Mouse (Mus musculus) forebrain, embryonic 14.5 days (tissue): ENCODE data around the gene Ubc. TPM values are rescaled to one million over a fixed set of nuclear protein-coding genes. Genes with fewer than 3 reads are reported as not detected.
"Not testable (repeated sequence)": the region's sequence is repeated elsewhere in the genome, so short reads cannot be mapped to it uniquely, and the experiment has no call there.

Experiments used
- ATAC-seq: fragments of 200-750 bp; cut with Nextera tagmentation; 2 replicates; pipeline ENCODE4 v1.8.0; 2017; ENCODE audit warnings: mild to moderate bottlenecking, moderate library complexity
- DNase-seq: peaks from one replicate; pipeline ENCODE4 v3.0.0-alpha.2; 2015; ENCODE audit warnings: low spot score
- H3K27ac ChIP-seq: fragments of 300-500 bp; sonication (generic); 2 replicates; pipeline ENCODE4 v1.5.1; 2014; ENCODE audit warnings: low read depth, mild to moderate bottlenecking, control low read depth, low read length, moderate library complexity
- H3K27me3 ChIP-seq: fragments of 300-500 bp; sonication (generic); replicated peaks from 2 replicates; pipeline ENCODE4 v1.6.1; 2014; ENCODE audit warnings: low read length, control low read depth, mixed read lengths; ENCODE audit not compliant: control insufficient read depth, insufficient read depth
- H3K36me3 ChIP-seq: fragments of 300-500 bp; sonication (generic); 2 replicates; pipeline ENCODE4 v1.6.1; 2014; ENCODE audit warnings: low read length, control low read depth; ENCODE audit not compliant: control insufficient read depth, insufficient read depth
- H3K4me1 ChIP-seq: fragments of 300-500 bp; sonication (generic); 2 replicates; pipeline ENCODE4 v1.6.1; 2014; ENCODE audit warnings: antibody characterized with exemption, low read length, control low read depth; ENCODE audit not compliant: control insufficient read depth, insufficient read depth
- H3K4me2 ChIP-seq: fragments of 300-500 bp; sonication (generic); 2 replicates; pipeline ENCODE4 v1.6.1; 2014; ENCODE audit warnings: mild to moderate bottlenecking, control low read depth, low read length
- H3K4me3 ChIP-seq: fragments of 300-500 bp; sonication (generic); 2 replicates; pipeline ENCODE4 v1.5.1; 2014; ENCODE audit warnings: low read depth, low read length, control low read depth
- H3K9ac ChIP-seq: fragments of 300-500 bp; sonication (generic); 2 replicates; pipeline ENCODE4 v1.6.1; 2014; ENCODE audit warnings: mild to moderate bottlenecking, low read length, control low read depth, moderate library complexity
- H3K9me3 ChIP-seq: fragments of 300-500 bp; sonication (generic); replicated peaks from 2 replicates; pipeline ENCODE4 v1.6.1; 2016; ENCODE audit warnings: low read length, control low read depth, mixed read lengths; ENCODE audit not compliant: control insufficient read depth
- WGBS: fragments of 180-500 bp; shearing (Covaris S2); extraction: QIAGEN DNeasy Blood & Tissue Kit; methylation state at CpG from one replicate; pipeline ENCODE4 v1.1.7; 2014; 5-methylcytosine and 5-hydroxymethylcytosine counted together
- polyA plus RNA-seq: library from polyadenylated mRNA; unstranded; fragments of >200 nt; fragmentation: Nextera tagmentation; extraction: Ambion mirVana; gene quantifications from 2 replicates; pipeline ENCODE4 v1.2.1, GENCODE M21; 2014

Gene Ubc
- polyA plus RNA-seq, 1 experiment from 2014 or later, result 981 TPM

GRCm38 (mm10) chr5:125388358-125389092 is 1.5 kb downstream of the Ubc start:
- Histone ChIP-seq H3K4me3 (peak overlapping the region; percentile 100), H3K9me3 (no peaks in the 10 kb centered on the region), H3K9ac (peak overlapping the region; percentile 98), H3K4me2 (peak overlapping the region; percentile 99), H3K36me3 (peaks cover 29% of the 10 kb centered on the region), H3K27me3 (no peaks in the 10 kb centered on the region), H3K4me1 (peaks cover 17% of the 10 kb centered on the region), H3K27ac (peak overlapping the region; percentile 97; the same call in 1 of the 2 replicates)
- no peak for DNase-seq
- no peak for ATAC-seq
- WGBS, result 26% methylated on average over 13 of the region's 13 CpGs

DNA sequence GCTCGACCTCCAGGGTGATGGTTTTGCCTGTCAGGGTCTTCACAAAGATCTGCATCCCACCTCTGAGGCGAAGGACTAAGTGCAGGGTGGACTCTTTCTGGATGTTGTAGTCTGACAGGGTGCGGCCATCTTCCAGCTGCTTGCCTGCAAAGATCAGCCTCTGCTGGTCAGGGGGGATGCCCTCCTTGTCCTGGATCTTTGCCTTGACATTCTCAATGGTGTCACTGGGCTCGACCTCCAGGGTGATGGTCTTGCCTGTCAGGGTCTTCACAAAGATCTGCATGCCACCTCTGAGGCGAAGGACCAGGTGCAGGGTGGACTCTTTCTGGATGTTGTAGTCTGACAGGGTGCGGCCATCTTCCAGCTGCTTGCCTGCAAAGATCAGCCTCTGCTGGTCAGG is 2.7 kb downstream of the Ubc start:
- 84% methylated on average over 4 of the region's 6 CpGs for WGBS
- ATAC-seq, H3K27ac ChIP-seq, DNase-seq, H3K4me3 ChIP-seq, H3K4me2 ChIP-seq, H3K27me3 ChIP-seq, H3K9ac ChIP-seq, H3K9me3 ChIP-seq: not testable (repeated sequence)
- H3K36me3 ChIP-seq, result peaks cover 29% of the 10 kb centered on the region
- H3K4me1 ChIP-seq, result peaks cover 13% of the 10 kb centered on the region

DNA sequence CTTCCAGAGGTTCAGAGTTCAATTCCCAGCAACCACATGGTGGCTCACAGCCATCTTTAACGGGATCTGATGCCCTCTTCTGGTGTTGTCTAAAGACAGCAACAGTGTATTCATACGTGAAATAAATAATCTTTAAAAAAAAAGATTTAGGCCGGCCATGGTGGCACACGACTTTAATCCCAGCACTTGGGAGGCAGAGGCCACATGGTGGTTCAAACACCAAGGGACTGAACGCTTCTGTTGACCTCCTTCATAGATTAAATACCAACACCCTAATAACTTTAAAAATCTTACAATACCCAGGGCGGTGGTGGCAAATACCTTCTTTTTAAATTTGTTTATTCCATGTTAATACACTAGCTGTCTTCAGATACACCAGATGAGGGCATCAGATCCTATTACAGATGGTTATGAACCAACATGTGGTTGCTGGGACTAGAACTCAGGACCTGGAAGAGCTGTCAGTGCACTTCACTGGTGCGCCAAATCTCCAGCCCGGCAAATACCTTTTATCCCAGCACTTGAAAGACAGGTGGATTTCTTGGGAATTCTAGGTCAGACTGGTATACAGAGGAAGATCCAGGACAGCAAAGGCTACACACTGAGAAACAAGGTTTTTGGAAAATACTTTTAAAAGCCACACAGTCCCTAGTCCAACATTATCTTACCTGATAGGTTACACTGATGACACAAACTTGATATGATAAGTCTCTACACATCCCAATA is 4.6 kb downstream of the Ubc start:
- DNase-seq, result no peak
- no peak overlapping the region for H3K27ac ChIP-seq
- H3K4me2 ChIP-seq, result no peak overlapping the region
- no peak for ATAC-seq
- H3K9me3 ChIP-seq, result no peaks in the 10 kb centered on the region
- no peak overlapping the region for H3K9ac ChIP-seq
- peaks cover 29% of the 10 kb centered on the region for H3K36me3 ChIP-seq
- H3K4me3 ChIP-seq, result no peak overlapping the region
- H3K4me1 ChIP-seq, result peaks cover 12% of the 10 kb centered on the region
- WGBS, result 70% methylated on average over 8 of the region's 8 CpGs
- no peaks in the 10 kb centered on the region for H3K27me3 ChIP-seq

- Histone ChIP-seq H3K9ac (no peak overlapping the region), H3K27ac (no peak overlapping the region), H3K4me1 (peaks cover 10% of the 10 kb centered on the region), H3K4me2 (no peak overlapping the region), H3K27me3 (no peaks in the 10 kb centered on the region), H3K9me3 (no peaks in the 10 kb centered on the region), H3K4me3 (no peak overlapping the region), H3K36me3 (peaks cover 29% of the 10 kb centered on the region)
- no peak for DNase-seq
- ATAC-seq, result no peak
- WGBS, result 83% methylated on average over 2 of the region's 2 CpGs
These were observed 5.3 kb downstream of the Ubc start for GRCm38 (mm10) chr5:125384512-125385214.

DNA sequence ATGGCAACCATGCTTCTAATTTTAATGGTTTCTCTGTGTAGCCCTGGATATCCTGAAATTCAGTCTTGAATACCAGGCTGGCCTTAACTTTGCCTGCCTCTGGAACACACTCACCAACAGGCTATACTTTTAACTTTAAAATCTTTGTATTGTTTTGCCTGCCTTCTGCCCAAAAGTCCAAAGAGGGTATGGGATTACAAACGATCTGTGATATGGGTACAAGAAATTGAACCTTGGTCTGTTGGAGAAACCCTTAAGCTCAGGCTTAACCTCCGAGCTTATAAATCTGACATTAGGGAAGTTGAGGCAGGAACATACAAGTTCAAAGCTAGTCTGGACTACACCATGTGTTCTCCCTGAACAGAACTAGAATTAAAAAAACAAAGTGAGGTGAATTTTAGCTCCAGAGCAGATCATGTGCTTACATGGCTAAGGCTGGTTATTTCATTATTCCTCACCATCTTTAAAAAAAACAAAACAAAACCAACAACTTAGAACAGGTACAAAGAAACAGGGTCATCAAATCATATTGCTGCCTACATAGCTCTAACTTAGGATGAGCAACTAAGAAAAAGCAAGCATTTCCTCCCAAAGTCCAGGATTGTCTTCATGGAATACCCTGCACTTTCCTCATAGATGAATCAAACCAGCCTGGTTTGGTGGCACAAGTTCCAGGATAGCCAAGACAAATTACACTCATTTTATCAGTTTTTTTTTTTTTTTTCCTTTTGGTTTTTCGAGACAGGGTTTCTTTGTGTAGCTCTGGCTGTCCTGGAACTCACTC is 6.2 kb downstream of the Ubc start:
- no peak overlapping the region for H3K27ac ChIP-seq
- no peak overlapping the region for H3K9ac ChIP-seq
- H3K4me1 ChIP-seq, result peaks cover 10% of the 10 kb centered on the region
- no peaks in the 10 kb centered on the region for H3K27me3 ChIP-seq
- H3K4me3 ChIP-seq, result no peak overlapping the region
- DNase-seq, result no peak
- no peak for ATAC-seq
- no peak overlapping the region for H3K4me2 ChIP-seq
- no peaks in the 10 kb centered on the region for H3K9me3 ChIP-seq
- H3K36me3 ChIP-seq, result peaks cover 29% of the 10 kb centered on the region
- 72% methylated on average over 3 of the region's 3 CpGs for WGBS

DNA sequence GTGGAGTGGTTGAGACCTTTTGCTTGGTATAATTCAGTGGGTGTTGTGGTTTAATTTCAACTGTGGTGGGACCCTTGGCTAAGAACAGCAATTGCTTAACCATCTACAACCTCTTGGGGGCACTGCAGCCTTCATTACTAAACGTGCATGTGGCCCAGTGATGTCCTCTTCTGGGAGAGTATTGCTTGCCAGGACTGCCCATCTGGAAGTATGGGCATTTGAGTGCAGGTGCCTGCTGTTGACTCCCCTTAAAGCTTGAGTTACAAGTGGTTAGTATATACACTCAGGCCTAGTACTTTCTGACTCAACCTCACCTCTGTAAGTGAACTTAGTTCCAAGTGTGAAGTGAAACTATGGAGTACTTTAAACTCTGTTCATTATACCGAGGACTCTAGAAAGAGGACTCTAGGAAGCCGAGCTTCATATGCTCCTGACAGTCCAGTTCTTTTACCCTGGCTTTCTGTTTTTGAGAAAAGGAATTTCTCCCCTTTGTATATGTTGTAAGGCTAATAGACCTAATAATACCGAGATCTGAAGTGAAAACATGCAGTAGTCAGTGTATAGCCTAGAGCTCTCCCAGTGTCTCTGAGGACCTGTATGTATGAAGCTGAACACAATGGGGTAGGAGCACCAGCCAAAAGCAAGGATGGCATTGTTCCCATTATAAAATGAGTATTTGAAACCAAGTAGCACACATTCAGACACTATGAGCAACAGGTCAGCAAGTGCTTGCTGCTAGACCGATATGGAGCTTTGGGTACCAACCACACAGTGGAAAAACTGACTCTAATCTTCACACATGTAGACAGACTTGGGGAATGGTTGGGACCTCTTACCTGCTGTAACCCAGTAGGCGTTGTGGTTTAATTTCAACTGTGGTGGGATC is 7.1 kb downstream of the Ubc start:
- Histone ChIP-seq H3K27me3 (no peaks in the 10 kb centered on the region), H3K9me3 (no peaks in the 10 kb centered on the region), H3K9ac (no peak overlapping the region), H3K4me1 (peaks cover 5% of the 10 kb centered on the region; the same call in 1 of the 2 replicates), H3K4me2 (no peak overlapping the region), H3K4me3 (no peak overlapping the region), H3K27ac (no peak overlapping the region; the same call in 1 of the 2 replicates), H3K36me3 (peaks cover 24% of the 10 kb centered on the region)
- ATAC-seq (peak; percentile 72), DNase-seq (peak; percentile 82)
- 41% methylated on average over 6 of the region's 6 CpGs for WGBS

DNA sequence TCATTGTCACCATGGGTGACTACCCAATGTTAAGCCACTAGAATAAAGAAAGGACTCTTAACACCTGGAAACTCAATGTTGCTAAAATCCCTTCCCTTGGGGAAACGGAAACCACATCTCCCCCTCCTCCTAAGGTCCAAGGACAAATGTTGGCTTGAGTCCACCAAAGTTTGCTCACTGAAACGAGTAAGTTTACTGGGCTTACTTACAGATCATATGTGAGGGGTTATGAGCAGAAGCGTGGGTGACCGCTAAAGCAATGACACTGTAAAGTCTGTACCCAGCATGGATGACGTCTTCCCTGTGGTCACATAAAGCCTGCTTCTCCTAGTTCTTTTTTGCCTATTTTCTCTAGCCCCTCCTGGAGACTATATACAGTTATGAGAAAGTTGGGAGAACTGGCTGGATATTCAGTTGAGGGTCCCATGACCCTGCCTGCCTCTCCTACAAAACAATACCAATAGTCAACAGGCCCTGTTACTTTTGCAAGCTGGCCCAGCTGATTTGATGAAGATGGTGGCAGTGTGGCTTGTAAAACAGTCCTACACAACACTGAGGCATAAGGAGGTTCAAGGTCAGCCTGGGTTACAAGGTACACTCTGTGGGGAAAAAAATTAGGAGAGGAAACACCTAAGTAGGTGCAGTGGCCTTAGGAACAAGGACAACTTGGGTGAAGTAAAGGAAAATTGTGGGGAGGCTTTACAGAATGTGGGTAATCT is 7.9 kb downstream of the Ubc start:
- DNase-seq, result no peak
- Histone ChIP-seq H3K4me3 (no peak overlapping the region), H3K4me2 (no peak overlapping the region), H3K4me1 (peaks cover 5% of the 10 kb centered on the region; the same call in 1 of the 2 replicates), H3K27ac (no peak overlapping the region), H3K27me3 (no peaks in the 10 kb centered on the region), H3K36me3 (peaks cover 24% of the 10 kb centered on the region), H3K9ac (no peak overlapping the region), H3K9me3 (no peaks in the 10 kb centered on the region)
- 83% methylated on average over 5 of the region's 5 CpGs for WGBS
- ATAC-seq, result no peak
